Mouse (Mus musculus) left cerebral cortex, postnatal 25 days (tissue): ENCODE results near the gene Aspscr1. TPM values are rescaled to one million over a fixed set of nuclear protein-coding genes. Genes with fewer than 3 reads are reported as not detected.
A peak's percentile ranks its signal among the peaks of the same experiment; 100 is the strongest.
"Not testable (repeated sequence)": the region's sequence is repeated elsewhere in the genome, so short reads cannot be mapped to it uniquely, and the experiment has no call there.

Experiments
- DNase-seq, 2 experiments: peaks; one replicate each; pipeline ENCODE4 v3.0.0; 2022; ENCODE audit warnings: low spot score in 2 of 2, mixed read lengths in 1 of 2
- intact Hi-C: fragments of 180-260 bp; cut with DNase I; formaldehyde crosslinking; loops from one replicate; pipeline ENCODE4 v1.15.1; 2025
- microRNA-seq, 2 experiments: library from miRNA; unstranded; fragments of <30 nt; microRNA quantifications; one replicate each; pipeline ENCODE4 v1.2.0; 2022
- total RNA-seq, 2 experiments: library from RNA; stranded (reverse); gene quantifications; 2 replicates each; pipeline ENCODE4 v1.2.3; 2021

Gene Aspscr1
- total RNA-seq, 2 experiments from 2014 or later = 51.2 to 53.1 TPM

DNA sequence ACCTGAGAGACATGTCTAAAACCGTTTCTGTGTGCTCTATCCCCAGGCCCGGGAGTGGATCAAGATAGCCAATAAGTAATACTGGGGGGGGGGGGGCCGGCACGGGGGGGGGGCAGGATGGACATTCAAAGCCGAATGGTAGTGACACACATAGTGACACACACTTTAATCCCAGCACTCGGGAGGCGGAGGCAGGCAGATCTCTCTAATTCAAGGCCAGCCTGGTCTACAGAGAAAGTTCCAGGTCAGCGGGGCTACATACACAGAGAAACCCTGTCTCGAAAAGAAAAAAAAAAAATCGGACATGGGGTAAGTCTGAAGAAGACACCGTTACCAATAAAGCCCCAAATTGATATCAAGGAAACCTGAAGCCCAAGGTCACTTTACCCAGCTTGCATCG lies 54.8 kb downstream of the Aspscr1 start:
- intact Hi-C loops = no loop called here
- DNase-seq = no peak

- intact Hi-C loops = no loop called here
- no peak for DNase-seq
Measured at GRCm38 (mm10) chr11:120728530-120729240, 55.9 kb downstream of the Aspscr1 start.

DNA sequence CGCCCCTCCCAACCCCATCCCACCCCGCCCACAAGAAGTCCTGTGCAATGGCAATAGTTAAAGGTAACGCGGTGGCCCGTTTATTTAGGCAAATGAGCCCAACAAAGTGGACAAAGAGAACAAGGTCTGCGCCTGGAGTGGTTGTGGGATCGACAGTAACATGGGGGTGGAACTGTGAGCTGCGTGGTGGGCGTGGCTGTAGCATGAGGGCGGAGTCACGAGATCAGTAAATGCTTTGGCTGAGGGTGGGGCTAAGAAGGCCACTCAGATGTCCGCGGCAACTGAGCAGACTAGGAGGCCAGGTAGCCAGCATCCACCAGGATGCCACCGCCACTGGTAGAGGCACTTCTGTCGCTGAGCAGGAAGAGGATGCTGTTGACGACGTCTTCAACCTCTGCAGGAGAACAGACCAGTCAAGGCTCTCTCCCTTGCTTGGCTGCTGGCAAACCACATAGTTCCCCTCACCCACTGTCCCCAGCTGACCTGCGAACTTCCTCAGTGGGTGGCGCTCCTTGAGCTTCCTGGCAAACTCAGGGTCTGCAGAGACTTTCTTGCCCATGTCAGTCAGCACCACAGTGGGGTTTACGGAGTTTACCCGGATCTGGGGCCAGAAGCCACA lies 56.8 kb downstream of the Aspscr1 start:
- DNase-seq = peak in 1 of 2 experiments; percentile 29
- intact Hi-C loops = not testable (repeated sequence)

DNA sequence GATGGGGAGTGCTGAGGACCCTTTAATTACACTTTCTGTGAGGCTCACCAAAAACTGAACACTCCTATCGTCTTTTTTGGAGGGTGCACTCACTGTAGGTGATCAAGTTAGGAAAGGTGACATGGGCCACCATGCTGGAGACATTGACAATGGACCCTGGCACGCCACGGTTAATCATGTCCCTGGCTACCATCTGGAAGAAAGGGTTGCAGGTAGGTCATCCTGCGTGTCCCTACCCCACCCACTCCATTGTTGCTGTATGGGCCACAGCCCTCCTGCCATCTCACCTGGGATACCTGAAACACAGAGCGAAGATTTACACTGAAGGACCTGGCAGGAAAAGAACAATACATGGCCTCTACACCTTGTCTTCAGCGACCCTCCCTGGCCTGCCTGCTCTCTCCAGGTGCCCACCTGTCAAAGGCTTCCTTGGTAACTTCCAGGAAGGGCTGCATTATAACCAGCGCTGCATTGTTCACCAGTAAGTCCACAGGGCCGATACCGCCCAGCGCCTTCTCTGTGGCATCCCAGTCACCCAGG lies 57.6 kb downstream of the Aspscr1 start:
- intact Hi-C loops = no loop called here
- no peak for DNase-seq

DNA sequence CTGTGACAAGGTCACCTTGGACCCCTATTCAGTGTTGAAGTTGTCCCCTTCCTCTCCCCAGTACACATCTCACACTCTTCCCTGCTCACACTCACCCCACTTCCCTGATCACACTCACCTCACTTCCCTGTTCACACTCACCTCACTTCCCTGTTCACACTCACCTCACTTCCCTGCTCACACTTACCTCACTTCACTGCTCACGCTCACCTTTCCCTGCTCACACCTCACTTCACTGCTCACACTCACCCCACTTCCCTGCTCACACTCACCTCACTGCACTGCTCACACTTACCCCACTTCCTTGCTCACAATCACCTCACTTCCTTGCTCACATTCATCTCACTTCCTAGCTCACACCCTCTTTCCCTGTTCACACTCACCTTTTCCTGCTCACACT lies 58.6 kb downstream of the Aspscr1 start:
- no peak for DNase-seq
- intact Hi-C loops = no loop called here

- DNase-seq = no peak
- intact Hi-C loops = no loop called here
Measured at GRCm38 (mm10) chr11:120731858-120732680, 59.3 kb downstream of the Aspscr1 start, which contains the start of gene Cbr2. TSS of gene Cbr2 (minus strand) at chr11:120732114.

- intact Hi-C loops = no loop called here
- DNase-seq = no peak
Measured at GRCm38 (mm10) chr11:120733521-120733920, 60.7 kb downstream of the Aspscr1 start.

GRCm38 (mm10) chr11:120736424-120736823 lies 63.7 kb downstream of the Aspscr1 start:
- intact Hi-C loops = no loop called here
- no peak for DNase-seq

GRCm38 (mm10) chr11:120740981-120741380 lies 68.2 kb downstream of the Aspscr1 start:
- no peak for DNase-seq
- intact Hi-C loops = no loop called here

DNA sequence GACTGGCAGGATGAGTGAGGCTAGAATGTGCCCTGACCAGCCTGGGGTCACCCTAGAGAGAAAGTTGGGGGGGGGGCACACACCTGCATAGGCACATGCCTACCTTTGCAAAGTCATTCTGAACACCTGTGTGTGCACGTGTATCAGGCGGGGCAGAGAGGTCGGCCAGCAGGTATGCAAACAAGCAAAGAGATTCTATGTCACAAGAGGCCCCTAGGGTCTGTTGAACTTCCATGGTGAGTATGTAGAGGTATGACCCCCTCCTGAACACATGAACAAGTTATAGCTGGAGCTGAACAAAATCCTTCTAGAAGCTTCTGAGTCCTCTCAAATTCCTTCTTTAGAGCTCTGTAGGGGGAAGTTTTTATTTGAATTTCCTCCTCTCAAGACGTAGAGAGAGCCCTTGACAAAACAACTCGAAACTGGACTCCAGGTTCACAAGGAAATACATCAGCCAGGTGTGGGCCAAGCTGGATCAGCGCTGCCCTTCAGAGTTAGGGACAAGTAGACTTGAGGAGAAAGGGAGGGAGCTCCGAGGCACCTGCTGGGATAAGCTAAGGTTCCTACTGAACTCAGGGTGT lies 71.4 kb downstream of the Aspscr1 start:
- no peak for DNase-seq
- intact Hi-C loops = no loop called here

- no peak for DNase-seq
- intact Hi-C loops = no loop called here
Measured at GRCm38 (mm10) chr11:120747974-120748373, 75.2 kb downstream of the Aspscr1 start.

DNA sequence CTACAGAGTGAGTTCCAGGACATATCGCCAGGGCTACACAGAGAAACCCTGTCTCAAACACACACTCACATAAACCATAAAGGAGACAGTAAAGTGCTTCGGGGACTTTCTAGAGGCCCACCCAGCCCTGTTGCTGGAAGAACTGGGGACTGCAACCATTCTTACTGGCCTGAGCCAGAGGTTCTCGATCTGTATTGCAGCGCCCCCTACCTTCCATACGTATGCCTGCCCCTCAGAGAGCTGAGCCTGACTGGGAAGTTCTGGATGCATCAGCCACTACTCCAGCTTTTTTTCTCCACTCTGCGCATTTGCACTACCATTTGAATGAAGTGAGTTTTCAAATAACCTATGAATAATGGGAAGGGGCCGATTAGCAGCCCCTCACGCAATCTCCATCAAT lies 76.7 kb downstream of the Aspscr1 start:
- DNase-seq = peak in 1 of 2 experiments; percentile 12
- intact Hi-C loops = no loop called here

GRCm38 (mm10) chr11:120751606-120752005 lies 78.8 kb downstream of the Aspscr1 start:
- no peak for DNase-seq
- intact Hi-C loops = no loop called here

Small RNA genes within 50 kb of the gene (microRNA-seq; reads per million reads assigned to microRNA genes)
- gene Mir6936 = 2.5 to 5.4 reads per million in 2 experiments

Other genes with a start within 250 kb of the Aspscr1 start
- gene Nploc4, start 235.3 kb upstream of the Aspscr1 start, total RNA-seq = 10 to 100 TPM; 67.5 to 71.1 TPM
- 1 to 10 TPM; 2.8 to 5.8 TPM for gene Tspan10, start 230.3 kb upstream of the Aspscr1 start, total RNA-seq
- under 1 TPM in 1 of 2 experiments, not detected in 1; 0.18 TPM for gene Pde6g, start 219.5 kb upstream of the Aspscr1 start, total RNA-seq
- gene Oxld1, start 214.9 kb upstream of the Aspscr1 start, total RNA-seq = 10 to 100 TPM; 12.6 to 15.9 TPM
- gene Ccdc137, start 214.9 kb upstream of the Aspscr1 start, total RNA-seq = 10 to 100 TPM; 21.5 to 29.0 TPM
- gene Arl16, start 205.4 kb upstream of the Aspscr1 start, total RNA-seq = 10 to 100 TPM; 56.7 to 58.1 TPM
- gene Mrpl12, start 188.4 kb upstream of the Aspscr1 start, total RNA-seq = 10 to 100 TPM; 72.6 to 75.2 TPM
- 10 to 100 TPM; 18.4 to 20.5 TPM for gene Slc25a10, start 181.1 kb upstream of the Aspscr1 start, total RNA-seq
- gene Gcgr, start 142.3 kb upstream of the Aspscr1 start, total RNA-seq = not detected
- gene Mcrip1, start 123.2 kb upstream of the Aspscr1 start, total RNA-seq = 10 to 100 TPM; 88.2 to 93.6 TPM
- gene Ppp1r27, start 121.8 kb upstream of the Aspscr1 start, total RNA-seq = not detected
- 100 to 1,000 TPM; 125 to 127 TPM for gene P4hb, start 99.7 kb upstream of the Aspscr1 start, total RNA-seq
- 100 to 1,000 TPM; 340 to 344 TPM for gene Arhgdia, start 91.3 kb upstream of the Aspscr1 start, total RNA-seq
- 10 to 100 TPM; 59.9 to 61.2 TPM for gene Alyref, start 74.6 kb upstream of the Aspscr1 start, total RNA-seq
- gene Anapc11, start 74.6 kb upstream of the Aspscr1 start, total RNA-seq = 10 to 100 TPM; 93.2 to 94.8 TPM
- not detected for gene Npb, start 64.5 kb upstream of the Aspscr1 start, total RNA-seq
- 100 to 1,000 TPM; 120 to 141 TPM for gene Pcyt2, start 55.0 kb upstream of the Aspscr1 start, total RNA-seq
- 10 to 100 TPM; 37.8 TPM for gene Sirt7, start 47.7 kb upstream of the Aspscr1 start, total RNA-seq
- gene Mafg, start 39.4 kb upstream of the Aspscr1 start, total RNA-seq = 10 to 100 TPM; 91.5 to 98.4 TPM
- 1 to 10 TPM; 1.4 to 2.1 TPM for gene Pycr1, start 29.2 kb upstream of the Aspscr1 start, total RNA-seq
- 1 to 10 TPM; 7.4 to 8.6 TPM for gene Myadml2, start 24.8 kb upstream of the Aspscr1 start, total RNA-seq
- gene Notum, start 11.8 kb upstream of the Aspscr1 start, total RNA-seq = 1 to 10 TPM; 4.1 to 4.7 TPM
- gene Cenpx, start 40.8 kb downstream of the Aspscr1 start, total RNA-seq = 10 to 100 TPM; 18.0 to 22.7 TPM
- 10 to 100 TPM; 50.4 to 60.0 TPM for gene Lrrc45, start 41.0 kb downstream of the Aspscr1 start, total RNA-seq
- gene Rac3, start 48.5 kb downstream of the Aspscr1 start, total RNA-seq = 10 to 100 TPM; 39.4 to 41.0 TPM
- gene Dcxr, start 54.3 kb downstream of the Aspscr1 start, total RNA-seq = 1 to 10 TPM; 6.1 to 7.4 TPM
- 1 to 10 TPM; 2.6 to 3.7 TPM for gene Cbr2, start 59.1 kb downstream of the Aspscr1 start, total RNA-seq
- gene Hmga1b, start 89.8 kb downstream of the Aspscr1 start, total RNA-seq = 10 to 100 TPM; 29.3 to 33.1 TPM
- 10 to 100 TPM; 62.9 to 63.3 TPM for gene Rfng, start 111.2 kb downstream of the Aspscr1 start, total RNA-seq
- gene Gps1, start 111.3 kb downstream of the Aspscr1 start, total RNA-seq = 100 to 1,000 TPM; 139 to 143 TPM
- gene Dus1l, start 123.4 kb downstream of the Aspscr1 start, total RNA-seq = 10 to 100 TPM; 40.0 to 42.8 TPM
- 100 to 1,000 TPM; 168 to 171 TPM for gene Fasn, start 151.6 kb downstream of the Aspscr1 start, total RNA-seq